Mouse (Mus musculus): ENCODE measurements around the gene Gm6525. TPM values are rescaled to one million over a fixed set of nuclear protein-coding genes. Genes with fewer than 3 reads are reported as not detected.
A peak's percentile ranks its signal among the peaks of the same experiment; 100 is the strongest.

The Gm6525 gene
- polyA plus RNA-seq, 1 experiment from 2014 or later, result 0.57 TPM

GRCm38 (mm10) chr3:84193881-84194280 lies 20.0 kb downstream of the Gm6525 start:
- H3K9me3 ChIP-seq (ENCODE audit: low read length), result no peaks in the 10 kb centered on the region
- H3K27me3 ChIP-seq (replicated peaks; ENCODE audit: insufficient read depth, low read length), result no peaks in the 10 kb centered on the region
- H3K4me3 ChIP-seq (ENCODE audit: low read depth, low read length), result no peak overlapping the region
- no peak for TF ChIP-seq EP300 (IDR thresholded peaks at IDR 0.05)
- TF ChIP-seq CTCF (IDR thresholded peaks at IDR 0.05), result no peak
- H3K27ac ChIP-seq (ENCODE audit: low read length), result no peak overlapping the region
- H3K36me3 ChIP-seq (ENCODE audit: insufficient read depth, low read length), result no peaks in the 10 kb centered on the region
- no peaks in the 10 kb centered on the region for H3K4me1 ChIP-seq (ENCODE audit: insufficient read depth, low read depth, low read length)
- no peak overlapping the region for H3K9ac ChIP-seq (replicated peaks; ENCODE audit: low read depth)
- DNase-seq (ENCODE audit: low spot score) (no peak), ATAC-seq (no peak)
- WGBS, result 52% methylated on average over 4 of the region's 4 CpGs
- no peak overlapping the region for H3K4me2 ChIP-seq (replicated peaks; ENCODE audit: low read depth, low read length)

DNA sequence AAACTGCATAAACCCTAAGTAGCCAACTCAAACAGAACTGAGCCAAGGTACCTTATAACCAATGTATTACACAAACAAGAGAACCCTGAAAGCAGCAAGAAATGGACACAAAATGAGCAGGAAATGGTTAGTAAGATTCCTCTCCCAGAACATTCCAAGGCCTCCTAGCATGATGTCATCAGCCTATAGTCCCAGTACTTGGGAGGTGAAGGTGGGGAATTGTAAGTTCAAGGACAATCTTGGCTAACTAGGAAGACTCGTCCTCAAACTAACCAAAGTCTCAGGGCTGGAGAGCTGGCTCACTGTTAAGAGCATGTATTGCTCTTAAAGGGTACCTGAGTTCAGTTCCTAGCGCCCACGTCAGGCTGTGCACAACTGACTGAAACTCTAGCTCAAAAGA lies 24.3 kb downstream of the Gm6525 start:
- 85% methylated on average over 3 of the region's 3 CpGs for WGBS

DNA sequence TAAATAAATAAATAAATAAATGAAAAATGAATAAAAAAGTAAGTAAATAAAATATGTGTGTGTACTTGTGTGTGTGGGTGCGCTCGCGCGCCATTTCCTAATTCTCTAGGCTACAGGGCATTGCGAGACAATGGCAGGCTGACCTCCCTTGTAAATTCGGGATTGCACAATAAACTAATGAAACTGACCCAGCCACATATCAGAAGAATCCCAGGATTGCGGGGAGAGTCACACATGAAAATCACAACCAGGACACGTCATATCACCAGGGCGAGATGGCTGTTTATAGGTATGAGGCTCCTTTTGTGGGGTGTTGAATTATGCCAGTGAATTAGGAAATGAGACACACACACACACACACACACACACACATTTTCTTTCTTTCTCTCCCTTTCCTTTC lies 25.6 kb downstream of the Gm6525 start:
- TF ChIP-seq EP300 (IDR thresholded peaks at IDR 0.05), result no peak
- no peak for TF ChIP-seq CTCF (IDR thresholded peaks at IDR 0.05)
- ATAC-seq (no peak), DNase-seq (ENCODE audit: low spot score) (no peak)
- Histone ChIP-seq H3K27ac (ENCODE audit: low read length) (no peak overlapping the region), H3K27me3 (replicated peaks; ENCODE audit: insufficient read depth, low read length) (no peaks in the 10 kb centered on the region), H3K4me1 (ENCODE audit: insufficient read depth, low read depth, low read length) (no peaks in the 10 kb centered on the region), H3K9me3 (ENCODE audit: low read length) (no peaks in the 10 kb centered on the region), H3K36me3 (ENCODE audit: insufficient read depth, low read length) (no peaks in the 10 kb centered on the region), H3K4me3 (ENCODE audit: low read depth, low read length) (no peak overlapping the region), H3K9ac (replicated peaks; ENCODE audit: low read depth) (no peak overlapping the region), H3K4me2 (replicated peaks; ENCODE audit: low read depth, low read length) (no peak overlapping the region)
- WGBS, result 90% methylated on average over 9 of the region's 9 CpGs

More for the DNA sequence above, 24.3 kb downstream of the Gm6525 start:
- H3K27me3 ChIP-seq (replicated peaks; ENCODE audit: insufficient read depth, low read length), result no peaks in the 10 kb centered on the region
- no peak for ATAC-seq
- no peak for DNase-seq (ENCODE audit: low spot score)
- no peaks in the 10 kb centered on the region for H3K4me1 ChIP-seq (ENCODE audit: insufficient read depth, low read depth, low read length)
- no peak for TF ChIP-seq CTCF (IDR thresholded peaks at IDR 0.05)
- H3K9ac ChIP-seq (replicated peaks; ENCODE audit: low read depth), result no peak overlapping the region
- H3K36me3 ChIP-seq (ENCODE audit: insufficient read depth, low read length), result no peaks in the 10 kb centered on the region
- no peak overlapping the region for H3K27ac ChIP-seq (ENCODE audit: low read length)
- H3K9me3 ChIP-seq (ENCODE audit: low read length), result no peaks in the 10 kb centered on the region
- no peak overlapping the region for H3K4me2 ChIP-seq (replicated peaks; ENCODE audit: low read depth, low read length)
- no peak overlapping the region for H3K4me3 ChIP-seq (ENCODE audit: low read depth, low read length)

GRCm38 (mm10) chr3:84200559-84201420 lies 26.9 kb downstream of the Gm6525 start:
- 73% methylated on average over 13 of the region's 13 CpGs for WGBS

GRCm38 (mm10) chr3:84204640-84205039 lies 30.7 kb downstream of the Gm6525 start:
- WGBS, result 82% methylated on average over 5 of the region's 5 CpGs
- no peaks in the 10 kb centered on the region for H3K27me3 ChIP-seq (replicated peaks; ENCODE audit: insufficient read depth, low read length)
- H3K4me2 ChIP-seq (replicated peaks; ENCODE audit: low read depth, low read length), result no peak overlapping the region
- no peak overlapping the region for H3K9ac ChIP-seq (replicated peaks; ENCODE audit: low read depth)
- TF ChIP-seq EP300 (IDR thresholded peaks at IDR 0.05) (no peak), CTCF (IDR thresholded peaks at IDR 0.05) (no peak)
- no peaks in the 10 kb centered on the region for H3K36me3 ChIP-seq (ENCODE audit: insufficient read depth, low read length)
- H3K4me1 ChIP-seq (ENCODE audit: insufficient read depth, low read depth, low read length), result no peaks in the 10 kb centered on the region
- H3K27ac ChIP-seq (ENCODE audit: low read length), result no peak overlapping the region
- DNase-seq (ENCODE audit: low spot score), result no peak
- ATAC-seq, result no peak
- no peaks in the 10 kb centered on the region for H3K9me3 ChIP-seq (ENCODE audit: low read length)
- no peak overlapping the region for H3K4me3 ChIP-seq (ENCODE audit: low read depth, low read length)

More at GRCm38 (mm10) chr3:84200559-84201420, 26.9 kb downstream of the Gm6525 start:
- H3K4me3 ChIP-seq (ENCODE audit: low read depth, low read length), result no peak overlapping the region
- peak; percentile 41 for DNase-seq (ENCODE audit: low spot score)
- peak; percentile 38; the same call in 1 of the 2 replicates for ATAC-seq
- H3K36me3 ChIP-seq (ENCODE audit: insufficient read depth, low read length), result no peaks in the 10 kb centered on the region
- TF ChIP-seq CTCF (IDR thresholded peaks at IDR 0.05) (no peak), EP300 (IDR thresholded peaks at IDR 0.05) (no peak)
- H3K9ac ChIP-seq (replicated peaks; ENCODE audit: low read depth), result no peak overlapping the region
- H3K27me3 ChIP-seq (replicated peaks; ENCODE audit: insufficient read depth, low read length), result no peaks in the 10 kb centered on the region
- H3K9me3 ChIP-seq (ENCODE audit: low read length), result no peaks in the 10 kb centered on the region
- H3K4me2 ChIP-seq (replicated peaks; ENCODE audit: low read depth, low read length), result no peak overlapping the region
- no peaks in the 10 kb centered on the region for H3K4me1 ChIP-seq (ENCODE audit: insufficient read depth, low read depth, low read length)
- H3K27ac ChIP-seq (ENCODE audit: low read length), result no peak overlapping the region

DNA sequence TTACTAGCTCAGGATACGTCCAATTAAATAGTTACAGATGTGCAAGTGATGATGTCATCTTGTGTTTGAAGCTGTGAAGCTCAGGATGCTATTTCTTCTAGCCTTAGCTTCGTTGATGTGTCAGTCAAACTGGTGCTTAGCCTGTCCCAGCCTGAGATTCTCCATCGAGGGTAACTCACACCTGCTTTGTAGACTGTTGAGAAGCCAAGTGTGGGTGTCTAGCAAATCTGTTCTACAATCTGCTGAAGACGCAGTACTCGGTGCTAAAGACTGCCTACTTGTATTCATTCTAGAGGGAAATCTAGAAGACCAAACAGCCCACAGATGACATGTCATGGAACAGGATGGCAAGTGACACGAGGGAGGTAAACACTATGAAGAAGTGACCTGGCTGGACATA lies 31.7 kb downstream of the Gm6525 start:
- no peak for DNase-seq (ENCODE audit: low spot score)
- no peak overlapping the region for H3K4me2 ChIP-seq (replicated peaks; ENCODE audit: low read depth, low read length)
- no peaks in the 10 kb centered on the region for H3K27me3 ChIP-seq (replicated peaks; ENCODE audit: insufficient read depth, low read length)
- no peak for TF ChIP-seq CTCF (IDR thresholded peaks at IDR 0.05)
- no peak for TF ChIP-seq EP300 (IDR thresholded peaks at IDR 0.05)
- no peaks in the 10 kb centered on the region for H3K9me3 ChIP-seq (ENCODE audit: low read length)
- no peak overlapping the region for H3K27ac ChIP-seq (ENCODE audit: low read length)
- no peak for ATAC-seq
- H3K36me3 ChIP-seq (ENCODE audit: insufficient read depth, low read length), result no peaks in the 10 kb centered on the region
- WGBS, result 79% methylated on average over 6 of the region's 6 CpGs
- no peak overlapping the region for H3K4me3 ChIP-seq (ENCODE audit: low read depth, low read length)
- no peaks in the 10 kb centered on the region for H3K4me1 ChIP-seq (ENCODE audit: insufficient read depth, low read depth, low read length)
- H3K9ac ChIP-seq (replicated peaks; ENCODE audit: low read depth), result no peak overlapping the region

All from lung, postnatal 0 days (tissue).